19 mouse cellular contexts compared by ENCODE assay signal in the genomic region with DNA sequence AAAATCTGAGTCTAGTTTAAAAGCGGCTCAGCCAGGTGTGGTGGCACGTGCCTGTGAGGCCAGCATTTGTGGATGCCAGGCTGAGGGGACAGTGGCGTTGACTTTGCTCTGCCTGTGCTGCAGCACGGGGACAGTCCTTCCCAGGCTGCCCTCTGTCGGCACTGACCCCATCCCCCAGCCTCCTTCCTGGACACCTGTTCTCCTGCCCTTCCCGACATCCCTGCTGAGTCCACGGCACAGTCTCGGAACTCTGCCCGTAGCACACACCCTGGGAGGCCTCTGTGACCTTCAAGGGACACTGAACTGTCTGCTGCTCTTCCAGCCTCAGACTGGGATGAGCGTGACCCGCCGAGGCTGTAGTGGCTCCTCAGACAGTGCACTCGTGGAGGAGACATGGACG. TPM values are rescaled to one million over a fixed set of nuclear protein-coding genes. Genes with fewer than 3 reads are reported as not detected.
DNase-seq lines count a peak whose midpoint lies in the region; ATAC-seq and TF ChIP-seq lines count a peak whose summit lies in the region.
"Had no signal": no experiment of that assay in that cellular context is flagged by ENCODE, and none has a peak within 500 bp of the region (broad histone marks: within the 10 kb centered on the region; RNA-seq: fewer than 3 reads in every experiment).

No protein-coding gene starts in this region.

- no peak overlapping the region for H3K4me2 ChIP-seq in heart, embryonic 15.5 days
- no peak overlapping the region for H3K4me2 ChIP-seq in stomach, postnatal 0 days (replicated peaks; ENCODE audit: low read depth)
- H3K4me2 ChIP-seq: intestine, embryonic 15.5 days; lung, embryonic 15.5 days; midbrain, embryonic 11.5 days had no signal

- intact Hi-C loops in heart, postnatal 36 days (cut with DNase I): no loop called here

- no peak for TF ChIP-seq CTCF in stomach, postnatal 0 days (IDR thresholded peaks at IDR 0.05; ENCODE audit: low read depth)

- 69% methylated on average over 14 of the region's 14 CpGs for whole genome bisulfite sequencing in heart, embryonic 15.5 days
- 83% methylated on average over 14 of the region's 14 CpGs for WGBS in stomach, postnatal 0 days

- no peak overlapping the region for H3K27ac ChIP-seq in heart, embryonic 15.5 days
- H3K27ac ChIP-seq in stomach, postnatal 0 days (replicated peaks): no peak overlapping the region
- H3K27ac ChIP-seq: intestine, embryonic 15.5 days; lung, embryonic 15.5 days had no signal

- 0 out of 2 replicates have a peak, but pooled peaks cover 8% of the 10 kb centered on the region for H3K4me1 ChIP-seq in heart, embryonic 15.5 days (replicated peaks)
- H3K4me1 ChIP-seq in megakaryocyte, embryonic 14.5 days: peaks cover 9% of the 10 kb centered on the region; the same call in 1 of the 2 replicates
- H3K4me1 ChIP-seq in stomach, postnatal 0 days (replicated peaks; ENCODE audit: control insufficient read depth, insufficient read depth): no peaks in the 10 kb centered on the region
- H3K4me1 ChIP-seq: intestine, embryonic 15.5 days; lung, embryonic 15.5 days had no signal

- no peak overlapping the region for H3K4me3 ChIP-seq in heart, embryonic 15.5 days
- H3K4me3 ChIP-seq in megakaryocyte, embryonic 14.5 days (replicated peaks): peak overlapping the region; percentile 3
- no peak overlapping the region for H3K4me3 ChIP-seq in stomach, postnatal 0 days (ENCODE audit: low read depth, low read length)
- H3K4me3 ChIP-seq: intestine, embryonic 15.5 days; lung, embryonic 15.5 days; myocyte had no signal

- H3K27me3 ChIP-seq in heart, embryonic 15.5 days: no peaks in the 10 kb centered on the region
- no peaks in the 10 kb centered on the region for H3K27me3 ChIP-seq in megakaryocyte, embryonic 14.5 days (replicated peaks)
- no peaks in the 10 kb centered on the region for H3K27me3 ChIP-seq in stomach, postnatal 0 days (ENCODE audit: control insufficient read depth, insufficient read depth, low read length)
- H3K27me3 ChIP-seq: intestine, embryonic 15.5 days; lung, embryonic 15.5 days had no signal

- no peak for DNase-seq in heart, postnatal 36 days
- DNase-seq in cerebellum, postnatal 10 days: peak; percentile 83 to 89
- DNase-seq in skeletal muscle tissue, adult 2 months (ENCODE audit: low read depth, low spot score): peak; percentile 42
- DNase-seq in stomach, postnatal 0 days (ENCODE audit: low spot score): no peak
- no peak for DNase-seq in spleen, postnatal 14 days (ENCODE audit: low spot score in 2 of 2)
- DNase-seq: heart, adult 11 months; thymus, postnatal 14 days had no signal

- H3K36me3 ChIP-seq in heart, embryonic 15.5 days: peaks cover 66% of the 10 kb centered on the region
- peaks cover 99% of the 10 kb centered on the region for H3K36me3 ChIP-seq in megakaryocyte, embryonic 14.5 days (replicated peaks; ENCODE audit: low read length)
- H3K36me3 ChIP-seq in stomach, postnatal 0 days (ENCODE audit: control insufficient read depth, insufficient read depth, low read length): peaks cover 27% of the 10 kb centered on the region

- TF ChIP-seq EP300 in stomach, postnatal 0 days (optimal IDR thresholded peaks at IDR 0.05): no peak

- H3K9me3 ChIP-seq in heart, embryonic 15.5 days (replicated peaks): no peaks in the 10 kb centered on the region
- no peaks in the 10 kb centered on the region for H3K9me3 ChIP-seq in megakaryocyte, embryonic 14.5 days
- no peaks in the 10 kb centered on the region for H3K9me3 ChIP-seq in stomach, postnatal 0 days (ENCODE audit: control insufficient read depth, low read length)
- H3K9me3 ChIP-seq: intestine, embryonic 15.5 days; lung, embryonic 15.5 days had no signal

- ATAC-seq in heart, embryonic 15.5 days (replicated peaks; ENCODE audit: insufficient number of reproducible peaks, insufficient read depth, low FRiP score, low read depth): no peak
- ATAC-seq in megakaryocyte, adult 5-6 weeks (ENCODE audit: poor library complexity, severe bottlenecking): no peak
- ATAC-seq in stomach, postnatal 0 days (ENCODE audit: low FRiP score, low TSS enrichment): no peak
- ATAC-seq: forebrain, embryonic 14.5 days; intestine, embryonic 15.5 days had no signal

- 0 out of 2 replicates have a peak overlapping the region, but pooled peaks have one; percentile 4 for H3K9ac ChIP-seq in heart, embryonic 15.5 days
- no peak overlapping the region for H3K9ac ChIP-seq in stomach, postnatal 0 days (ENCODE audit: low read length)
- H3K9ac ChIP-seq: intestine, embryonic 15.5 days; lung, embryonic 15.5 days had no signal

RNA-seq across cellular contexts. Expression of gene Cog2, which starts 9.5 kb away (rescaled TPM):
- 18.7 and 25.6 TPM in 2 replicates for polyA plus RNA-seq in heart, embryonic 15.5 days (2015; fragmentation: Nextera tagmentation; extraction: Ambion mirVana)
- total RNA-seq in heart, postnatal 36 days (2021): 10 to 100 TPM; 19.5 to 25.1 TPM
- polyA plus RNA-seq in megakaryocyte, embryonic 14.5 days (2012; ENCODE audit: insufficient read depth, low replicate concordance): 10.4 and 14.3 TPM in 2 replicates
- total RNA-seq in megakaryocyte, adult 5-6 weeks (2015): 11.0 and 14.4 TPM in 2 replicates
- total RNA-seq in megakaryocyte, adult 5-6 weeks (2017): 16.7 and 21.7 TPM in 2 replicates
- polyA plus RNA-seq in stomach, postnatal 0 days (2015; fragmentation: Nextera tagmentation; extraction: Ambion mirVana): 23.3 and 24.9 TPM in 2 replicates

RNA-seq across cellular contexts. Expression of gene Agt, which starts 39.4 kb away (rescaled TPM):
- 1.3 and 2.7 TPM in 2 replicates for polyA plus RNA-seq in heart, embryonic 15.5 days (2015; fragmentation: Nextera tagmentation; extraction: Ambion mirVana)
- total RNA-seq in heart, postnatal 36 days (2021): 10 to 100 TPM in 1 of 2 experiments, 1 to 10 TPM in 1; 6.4 to 11.8 TPM
- 0.27 TPM in 1 of 2 replicates, not detected in the other for polyA plus RNA-seq in megakaryocyte, embryonic 14.5 days (2012; ENCODE audit: insufficient read depth, low replicate concordance)
- 0.27 TPM in 1 of 2 replicates, not detected in the other for total RNA-seq in megakaryocyte, adult 5-6 weeks (2015)
- total RNA-seq in megakaryocyte, adult 5-6 weeks (2017): 0.11 and 0.94 TPM in 2 replicates
- 42.8 and 44.5 TPM in 2 replicates for polyA plus RNA-seq in stomach, postnatal 0 days (2015; fragmentation: Nextera tagmentation; extraction: Ambion mirVana)
- total RNA-seq: hematopoietic stem cell, adult 5-6 weeks; MEL had no signal
- polyA plus RNA-seq: forebrain, embryonic 14.5 days; midbrain, embryonic 11.5 days had no signal

RNA-seq across cellular contexts. Expression of gene Capn9, which starts 45.8 kb away (rescaled TPM):
- polyA plus RNA-seq in heart, embryonic 15.5 days (2015; fragmentation: Nextera tagmentation; extraction: Ambion mirVana): 0.20 and 0.30 TPM in 2 replicates
- not detected for total RNA-seq in heart, postnatal 36 days (2021)
- polyA plus RNA-seq in megakaryocyte, embryonic 14.5 days (2012; ENCODE audit: insufficient read depth, low replicate concordance): not detected in 2 replicates
- total RNA-seq in megakaryocyte, adult 5-6 weeks (2015): not detected in 2 replicates
- not detected in 2 replicates for total RNA-seq in megakaryocyte, adult 5-6 weeks (2017)
- polyA plus RNA-seq in stomach, postnatal 0 days (2015; fragmentation: Nextera tagmentation; extraction: Ambion mirVana): 12.8 and 17.6 TPM in 2 replicates
- total RNA-seq: hematopoietic stem cell, adult 5-6 weeks; liver, adult 2 months; MEL had no signal
- polyA plus RNA-seq: brain, embryonic 14.5 days; liver, adult 2 months; midbrain, embryonic 11.5 days had no signal

Comparison
In these comparisons a context has a peak if more than half of its experiments do, and no peak if none do; other contexts are left out.
1. DNase-seq: peak in cerebellum, postnatal 10 days (2 of 2) and skeletal muscle tissue, adult 2 months (single experiment); none in heart, postnatal 36 days (0 of 2), stomach, postnatal 0 days (single experiment) and spleen, postnatal 14 days (0 of 2).
2. RNA of gene Agt, which starts 39.4 kb away (polyA plus RNA-seq): 42.8 to 44.5 TPM in stomach, postnatal 0 days; 1.3 to 2.7 TPM in heart, embryonic 15.5 days and 0.27 TPM in megakaryocyte, embryonic 14.5 days; every median in the first group is over 10 times any median in the second.
3. RNA of gene Capn9, which starts 45.8 kb away (polyA plus RNA-seq): 12.8 to 17.6 TPM in stomach, postnatal 0 days; 0.20 to 0.30 TPM in heart, embryonic 15.5 days and not detected in megakaryocyte, embryonic 14.5 days; every median in the first group is over 10 times any median in the second.